Mouse (Mus musculus): ENCODE measurements around the gene Gigyf1.

The Gigyf1 gene

GRCm38 (mm10) chr5:137535318-137535717, 17.0 kb downstream of the Gigyf1 start:
- no peak for DNase-seq

GRCm38 (mm10) chr5:137537461-137537860, 19.1 kb downstream of the Gigyf1 start:
- DNase-seq: no peak

DNA sequence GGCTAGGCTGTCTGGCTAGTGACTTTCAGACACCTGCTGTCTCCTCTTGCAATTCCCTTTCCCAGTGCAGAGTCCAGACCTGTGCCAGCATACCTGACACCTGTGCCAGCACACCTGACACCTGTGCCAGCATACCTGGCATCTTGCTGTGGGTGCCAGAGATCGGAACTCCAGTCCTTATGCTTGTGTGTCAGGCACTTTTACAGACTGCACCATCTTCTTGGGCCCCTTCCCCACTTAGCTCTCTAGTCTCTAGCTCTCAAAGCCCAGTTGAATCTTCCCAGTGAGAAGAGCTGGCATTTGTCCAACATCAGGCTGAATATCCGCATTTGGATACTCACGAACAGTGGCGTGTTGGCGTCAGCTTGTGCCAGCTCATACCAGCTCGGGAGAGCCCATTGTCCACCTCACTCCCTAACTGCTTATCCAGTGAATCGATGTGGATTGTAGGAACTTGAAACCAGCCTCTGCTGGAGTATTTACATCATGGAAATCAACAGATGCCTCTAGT, 21.0 kb downstream of the Gigyf1 start:
- DNase-seq: no peak

- DNase-seq: no peak
Measured at GRCm38 (mm10) chr5:137540991-137541390, 22.6 kb downstream of the Gigyf1 start.

DNA sequence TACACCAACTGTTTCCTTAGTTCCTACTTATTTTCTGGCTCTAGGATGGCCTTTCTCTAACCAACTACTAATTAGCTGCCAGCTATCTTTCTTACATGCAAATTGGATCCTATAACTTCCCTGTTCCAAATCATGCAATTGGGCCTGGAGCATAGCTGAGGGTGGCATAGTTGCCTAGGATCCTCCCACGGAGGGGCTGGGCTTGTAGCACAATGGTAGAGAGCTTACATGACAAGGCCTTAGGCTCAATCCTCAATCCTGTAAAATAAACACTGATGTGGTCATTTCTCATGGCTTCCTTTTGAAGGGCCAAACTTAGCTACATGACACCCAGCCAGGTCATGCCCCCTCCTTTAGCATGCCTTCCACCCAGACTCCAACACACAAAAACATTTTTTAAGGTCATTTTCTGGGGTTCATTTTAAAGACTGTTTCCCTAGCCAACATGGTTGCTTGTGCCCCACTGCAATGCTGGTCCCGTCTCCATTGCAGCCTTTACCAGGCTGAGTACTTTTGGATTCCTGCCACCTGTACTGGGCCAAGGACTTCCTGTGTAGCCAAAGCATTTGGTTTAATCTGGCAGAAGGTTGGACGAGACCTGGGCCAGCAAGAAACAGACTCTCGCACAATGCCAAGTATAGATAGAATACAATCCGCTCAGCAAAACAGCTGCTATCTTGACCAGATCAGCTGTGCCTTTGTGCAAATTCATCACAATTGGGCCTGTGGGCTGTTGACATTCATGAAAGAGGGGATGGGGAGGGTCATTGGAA, 23.6 kb downstream of the Gigyf1 start:
- DNase-seq: no peak

- DNase-seq: no peak
Measured at GRCm38 (mm10) chr5:137544926-137545325, 26.6 kb downstream of the Gigyf1 start.

DNA sequence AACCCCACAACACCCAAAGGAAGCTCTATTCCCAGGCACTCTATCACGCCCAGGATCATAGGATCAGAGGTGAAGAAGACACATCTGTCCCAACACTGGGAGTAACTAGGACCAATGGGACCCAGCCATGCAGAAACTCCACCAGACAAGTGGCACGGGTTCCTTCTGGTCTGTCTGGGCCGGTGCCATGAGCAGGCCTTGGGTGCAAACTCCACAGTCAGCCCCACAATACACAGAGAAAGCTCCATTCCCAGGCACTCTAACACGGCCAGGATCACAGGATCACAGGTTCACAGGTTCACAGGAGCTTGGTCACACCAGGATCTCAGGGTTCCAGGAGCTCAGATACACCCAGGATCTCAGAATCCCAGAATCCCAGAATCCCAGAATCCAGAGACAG, 27.2 kb downstream of the Gigyf1 start:
- no peak for DNase-seq

DNA sequence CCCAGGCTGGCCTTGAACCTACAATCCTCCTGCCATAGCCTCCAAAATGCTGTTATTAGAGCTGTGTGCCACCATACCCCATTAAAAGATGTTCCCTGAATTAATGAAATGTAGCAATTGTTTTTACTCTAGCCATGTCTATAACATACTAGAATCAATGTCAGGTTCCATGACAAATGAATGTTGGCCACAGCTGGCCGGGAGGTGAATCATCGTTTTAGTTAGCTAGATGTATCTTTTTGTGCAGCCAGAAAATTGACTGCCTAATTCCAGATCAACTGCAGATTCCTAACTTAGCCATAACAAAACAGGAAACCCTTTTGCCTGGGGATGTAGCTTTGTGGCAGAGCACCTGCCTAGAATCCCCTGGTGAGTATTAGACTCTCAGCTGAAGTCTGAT, 31.5 kb downstream of the Gigyf1 start:
- no peak for DNase-seq

DNA sequence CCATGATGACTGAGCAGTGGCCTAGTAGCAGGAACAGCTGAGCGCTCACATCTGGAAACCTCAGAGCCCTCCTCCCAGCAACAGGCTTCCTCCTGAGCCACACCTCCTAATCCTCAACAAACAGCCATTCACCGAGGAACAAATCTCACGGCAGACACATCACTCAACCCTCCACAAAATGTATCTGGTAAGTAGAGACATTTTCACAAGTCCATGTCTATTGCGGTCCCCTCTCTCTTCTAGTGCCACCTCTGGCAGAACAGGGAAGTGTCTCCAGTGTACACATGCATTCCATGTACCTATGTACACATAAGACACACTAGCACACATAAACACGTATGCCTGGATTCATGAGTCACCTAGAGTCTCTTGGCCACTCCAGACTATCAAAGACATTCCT, 32.8 kb downstream of the Gigyf1 start:
- DNase-seq: no peak

- DNase-seq: no peak
Measured at GRCm38 (mm10) chr5:137553000-137553399, 34.7 kb downstream of the Gigyf1 start.

DNA sequence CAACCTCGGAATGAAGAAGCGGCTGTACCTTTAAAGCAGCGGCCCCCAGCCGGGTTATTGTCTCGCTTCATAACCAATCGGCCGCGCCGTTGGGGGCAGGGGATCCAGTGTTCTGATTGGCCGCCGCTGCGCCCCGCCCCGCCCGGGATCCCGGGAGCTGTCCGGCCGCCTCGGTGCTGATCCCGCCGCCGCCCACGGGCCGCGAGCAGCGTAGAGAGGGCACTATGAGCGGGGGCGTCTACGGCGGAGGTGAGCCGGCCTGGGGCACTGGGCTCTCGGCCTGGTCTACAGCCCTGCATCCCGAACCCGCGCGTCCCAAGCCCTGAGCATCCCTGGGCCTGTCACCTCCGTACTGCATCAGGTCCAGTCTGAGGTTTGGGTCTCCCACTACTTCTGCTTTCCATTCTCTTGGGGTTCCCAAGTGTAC, 35.1 kb downstream of the Gigyf1 start, which contains the start of gene Actl6b:
Gene Actl6b, plus strand, starts transcription at position 107 of the 427 bp plus-strand sequence.
- DNase-seq: peak; percentile 92

DNA sequence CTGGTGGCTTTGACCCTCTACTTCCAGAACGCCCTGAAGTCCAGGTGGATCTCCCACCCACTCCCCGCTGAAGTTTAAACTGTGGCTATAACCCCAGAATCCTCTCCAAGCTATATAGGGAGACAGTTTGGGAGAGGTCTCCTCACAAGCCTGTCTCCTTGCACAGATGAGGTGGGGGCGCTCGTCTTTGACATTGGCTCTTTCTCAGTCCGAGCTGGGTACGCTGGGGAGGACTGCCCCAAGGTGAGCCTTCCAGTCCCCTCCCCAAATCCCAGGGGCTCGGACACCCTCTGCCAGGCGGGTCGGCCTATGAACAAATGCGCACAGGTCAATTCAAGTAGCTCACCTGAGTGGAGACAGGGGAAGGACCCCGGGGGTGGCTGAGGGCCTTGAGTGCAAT, 35.5 kb downstream of the Gigyf1 start:
- DNase-seq: no peak

DNA sequence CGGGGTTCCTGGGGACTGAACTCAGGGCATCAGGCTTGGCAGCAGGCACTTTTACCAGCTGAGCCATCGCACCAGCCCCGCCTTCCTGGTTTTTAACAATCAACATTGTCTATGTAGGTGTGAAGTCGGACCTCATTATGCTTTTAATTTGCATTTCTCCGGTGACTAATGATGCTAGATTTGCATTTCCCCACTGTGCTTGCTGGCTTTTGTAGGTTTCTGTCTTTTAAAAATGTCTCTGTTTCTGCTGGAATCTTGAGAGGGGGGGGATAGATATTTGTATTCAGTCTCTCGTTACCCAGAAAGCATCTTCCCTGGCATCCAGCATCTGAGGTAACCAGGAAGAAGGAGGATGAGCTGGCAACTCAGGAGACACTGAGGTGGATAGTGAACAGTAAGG, 43.2 kb downstream of the Gigyf1 start:
- no peak for DNase-seq

GRCm38 (mm10) chr5:137562965-137563364, 44.6 kb downstream of the Gigyf1 start:
- no peak for DNase-seq

GRCm38 (mm10) chr5:137565744-137566143, 47.4 kb downstream of the Gigyf1 start:
- DNase-seq: no peak

- no peak for DNase-seq
Measured at GRCm38 (mm10) chr5:137566416-137566815, 48.1 kb downstream of the Gigyf1 start.

- no peak for DNase-seq
Measured at GRCm38 (mm10) chr5:137568223-137568798, 50.0 kb downstream of the Gigyf1 start.

DNA sequence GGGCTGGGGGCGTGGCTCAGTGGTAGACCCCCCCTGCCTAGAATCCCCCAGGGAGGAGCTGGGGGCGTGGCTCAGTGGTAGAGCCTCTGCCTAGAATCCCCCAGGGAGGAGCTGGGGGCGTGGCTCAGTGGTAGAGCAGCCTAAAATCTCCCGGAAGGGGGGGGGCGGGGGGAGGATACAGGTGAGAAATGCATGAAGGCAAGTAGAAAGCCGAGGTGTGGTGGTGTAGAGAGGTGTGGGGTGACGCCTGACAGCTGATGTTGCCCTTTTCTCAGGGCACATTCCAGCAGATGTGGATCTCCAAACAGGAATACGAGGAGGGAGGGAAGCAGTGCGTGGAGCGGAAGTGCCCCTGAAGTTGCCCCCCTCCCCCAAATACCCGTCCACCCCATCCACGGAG, 50.7 kb downstream of the Gigyf1 start:
- DNase-seq: no peak

DNA sequence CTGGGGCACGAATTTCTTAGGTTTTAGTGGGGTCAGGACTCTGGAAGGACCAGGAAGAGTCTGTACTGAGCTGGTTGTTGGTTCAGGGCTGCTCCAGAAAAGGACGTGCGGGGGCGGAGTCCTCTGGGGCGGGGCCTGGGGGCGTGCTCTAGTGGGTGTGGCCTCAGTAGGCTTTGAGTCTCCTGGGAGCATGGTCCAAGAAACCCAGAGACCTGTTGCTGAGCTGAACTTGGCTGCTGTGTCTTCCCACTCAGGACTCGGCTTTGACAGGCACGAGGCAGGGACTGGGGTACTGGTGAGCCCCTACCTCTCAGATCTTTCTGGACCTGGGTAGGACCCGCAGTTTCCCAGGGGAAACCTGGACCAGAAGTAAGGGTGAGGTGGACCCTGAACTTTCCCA, 51.3 kb downstream of the Gigyf1 start, which contains the start of gene Tfr2:
Gene Tfr2, plus strand, starts transcription at position 176 of the 400 bp plus-strand sequence.
- no peak for DNase-seq

- DNase-seq: no peak
Measured at GRCm38 (mm10) chr5:137570181-137570580, 51.8 kb downstream of the Gigyf1 start.

GRCm38 (mm10) chr5:137570691-137571586, 52.6 kb downstream of the Gigyf1 start:
- no peak for DNase-seq

- DNase-seq: peak; percentile 69
Measured at GRCm38 (mm10) chr5:137574470-137574901, 56.1 kb downstream of the Gigyf1 start.
